Mouse (Mus musculus) megakaryocyte progenitor cell, adult 5-6 weeks (primary cell): ENCODE measurements at regions not wholly inside any gene's neighbourhood (a gene's known extent, or its start where the extent isn't known, plus 50 kb on each side); places are given as distances from the start of the nearest gene placed in this dataset.

Experiments
- ATAC-seq: replicated peaks from 2 replicates; pipeline ENCODE4 v1.8.0; 2016; ENCODE audit warnings: mild to moderate bottlenecking, moderate TSS enrichment, inconsistent platforms; ENCODE audit not compliant: poor library complexity

DNA sequence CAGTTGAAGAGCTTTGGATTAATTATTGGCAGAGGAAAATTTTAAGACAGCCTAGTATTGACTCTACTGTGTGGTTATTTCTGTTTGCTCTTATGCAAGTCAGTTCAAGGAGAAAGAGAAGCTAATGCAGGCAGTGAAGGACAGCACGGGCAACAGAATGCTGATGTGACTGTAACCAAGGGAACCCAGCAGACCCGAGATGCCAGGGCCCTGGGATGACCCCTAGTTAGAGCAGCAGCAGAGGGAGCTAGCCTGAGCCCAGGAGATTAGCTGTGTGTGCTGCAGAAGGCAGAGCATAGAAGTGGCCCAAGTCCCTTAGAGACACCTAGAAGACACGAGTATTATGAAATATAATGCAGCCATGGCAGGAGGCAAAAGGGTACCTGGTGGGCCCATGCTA, 223.7 kb upstream of the Pfn2 start:
- no peak for ATAC-seq

DNA sequence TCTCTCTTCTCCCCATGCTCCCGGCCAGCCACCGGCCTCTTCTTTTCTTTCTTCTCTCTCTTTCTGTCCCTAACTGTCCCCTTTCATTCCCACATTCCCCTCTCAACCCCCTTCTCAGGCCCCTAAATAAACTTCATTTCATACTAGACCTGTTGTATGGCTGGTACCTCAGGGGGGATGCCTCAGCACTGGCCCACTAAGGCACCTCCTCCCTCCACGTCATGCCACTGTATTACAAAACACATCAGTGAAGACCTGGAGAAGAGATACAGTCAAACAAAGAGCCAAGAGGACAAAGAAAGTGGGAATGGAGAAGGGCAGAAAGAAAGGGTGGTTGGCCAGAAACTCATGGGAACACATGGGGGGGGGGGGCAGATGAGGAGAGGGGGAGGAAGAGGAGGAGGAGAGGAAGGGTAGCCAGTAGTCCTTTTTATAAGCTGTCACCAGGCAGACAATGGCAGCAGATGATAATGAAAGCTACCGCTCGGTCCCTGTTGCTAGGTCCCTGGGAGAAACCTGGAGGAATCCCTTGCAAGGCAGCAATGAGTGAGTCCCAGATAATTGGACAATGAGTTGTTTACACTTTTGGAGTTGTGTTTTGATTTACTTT, 224.5 kb upstream of the Pfn2 start:
- ATAC-seq: no peak

DNA sequence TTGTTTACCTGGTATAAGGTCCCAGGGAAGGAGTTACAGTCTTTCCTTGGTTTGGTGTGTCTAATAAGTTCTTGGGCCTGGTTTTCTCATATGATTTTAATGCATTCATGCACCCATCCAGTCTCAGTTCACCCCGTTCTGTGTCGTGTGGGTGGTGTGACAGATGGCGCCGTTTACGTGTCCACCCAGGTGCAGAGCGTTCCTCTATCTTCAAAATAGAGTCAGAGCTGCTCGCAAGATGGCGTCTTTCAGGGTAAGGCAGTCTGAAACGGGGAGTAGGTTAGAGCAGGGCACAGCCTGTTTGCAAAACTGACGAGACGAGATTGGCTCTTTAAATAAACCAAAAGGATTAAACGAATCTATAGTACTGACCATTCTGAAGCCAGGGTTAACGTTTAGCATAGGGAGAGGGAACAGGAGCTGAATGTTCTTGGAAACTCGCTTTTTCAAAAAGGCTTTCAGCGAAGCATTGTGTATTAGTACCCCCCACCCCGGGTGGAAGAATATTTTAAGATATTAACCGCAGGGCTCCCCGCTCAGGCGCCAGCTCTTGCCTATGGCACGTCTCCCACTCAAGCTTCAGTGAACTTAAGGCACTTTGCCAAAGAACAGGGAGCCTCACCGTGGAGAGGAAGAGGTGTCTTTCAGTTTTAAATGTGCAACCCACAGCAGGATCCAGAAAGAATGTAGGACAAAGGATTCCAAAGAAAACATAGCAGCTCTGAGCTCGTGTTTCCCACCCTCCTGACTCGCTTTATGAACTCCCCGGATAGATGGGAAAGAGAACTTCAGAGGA, 241.7 kb upstream of the Pfn2 start:
- no peak for ATAC-seq

DNA sequence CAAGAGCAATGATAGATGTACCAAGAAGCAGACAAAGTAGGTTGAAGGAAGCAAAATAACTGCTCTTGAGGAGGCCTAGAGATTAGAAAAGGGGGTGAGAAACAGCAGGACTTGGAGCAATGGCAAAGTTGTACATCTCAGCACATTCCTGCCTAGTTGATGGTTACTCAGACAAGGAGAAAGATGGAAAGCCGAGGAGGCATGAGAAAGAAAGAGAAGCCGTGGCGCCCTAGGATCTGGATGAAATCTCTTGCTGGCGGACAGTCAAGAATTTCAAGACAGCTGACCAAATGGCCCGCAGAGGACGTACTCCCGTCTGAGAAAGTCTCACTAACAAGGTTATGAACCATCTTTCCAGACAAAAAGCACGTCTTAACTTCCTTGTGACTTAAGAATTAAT, 242.5 kb upstream of the Pfn2 start:
- ATAC-seq: no peak

DNA sequence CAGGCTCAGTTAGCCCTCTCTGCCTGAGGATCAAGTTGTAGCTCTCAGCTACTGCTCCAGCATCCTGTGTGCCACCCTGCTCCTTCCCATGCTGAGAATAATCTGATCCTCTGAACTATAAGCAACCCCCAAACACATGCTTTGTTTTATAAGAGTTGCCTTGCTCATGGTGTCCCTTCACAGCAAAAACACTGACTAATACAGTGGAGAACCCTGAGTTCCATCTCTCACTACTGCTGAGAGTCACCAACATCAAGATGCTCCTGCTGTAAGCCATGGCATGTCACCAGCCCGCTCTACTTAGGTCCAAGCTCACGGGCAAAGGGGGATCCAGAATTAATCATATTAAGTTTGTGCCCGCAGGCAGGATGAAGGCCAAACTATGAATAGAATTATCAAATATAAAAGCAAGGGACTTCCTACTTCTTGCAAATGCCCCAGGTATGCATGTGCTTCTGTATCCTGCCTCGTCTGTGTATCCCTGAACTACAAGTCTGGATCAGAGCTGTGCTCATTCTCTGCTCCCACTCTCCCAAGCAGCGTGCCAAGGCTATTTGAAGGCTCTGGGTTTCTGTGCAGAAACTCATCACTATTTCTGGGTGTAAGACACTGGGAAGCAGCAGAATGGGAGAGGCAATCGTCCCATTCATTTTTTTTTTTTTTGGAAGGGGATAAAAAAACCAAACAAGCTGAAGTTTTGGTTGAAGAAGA, 243.7 kb upstream of the Pfn2 start:
- no peak for ATAC-seq

DNA sequence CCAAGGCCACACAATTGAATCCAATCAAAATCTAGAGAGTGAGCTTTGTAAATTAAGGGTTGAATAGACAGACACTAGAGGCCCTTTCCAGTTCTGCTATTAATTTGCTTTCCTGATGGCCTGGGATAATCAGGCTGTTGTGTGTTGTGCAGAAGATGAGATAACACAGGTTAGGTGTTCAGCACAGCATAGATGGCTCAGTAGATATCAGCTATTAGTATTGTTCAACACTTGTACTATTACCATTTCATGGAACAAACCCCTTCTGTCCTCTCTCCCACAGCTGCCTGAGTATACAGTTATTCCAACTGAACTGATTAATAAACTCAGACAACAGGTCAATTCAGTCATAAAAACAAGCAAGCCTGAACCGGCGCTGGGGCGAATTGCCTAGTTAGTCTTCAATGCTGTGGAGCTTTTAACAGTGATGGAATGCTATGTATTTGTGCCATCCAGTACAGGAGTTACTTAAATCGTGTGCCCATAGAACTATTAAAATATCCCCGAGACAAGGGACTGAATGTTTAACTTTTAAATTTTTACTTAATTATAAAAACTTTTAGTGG, 263.1 kb upstream of the Pfn2 start:
- no peak for ATAC-seq

DNA sequence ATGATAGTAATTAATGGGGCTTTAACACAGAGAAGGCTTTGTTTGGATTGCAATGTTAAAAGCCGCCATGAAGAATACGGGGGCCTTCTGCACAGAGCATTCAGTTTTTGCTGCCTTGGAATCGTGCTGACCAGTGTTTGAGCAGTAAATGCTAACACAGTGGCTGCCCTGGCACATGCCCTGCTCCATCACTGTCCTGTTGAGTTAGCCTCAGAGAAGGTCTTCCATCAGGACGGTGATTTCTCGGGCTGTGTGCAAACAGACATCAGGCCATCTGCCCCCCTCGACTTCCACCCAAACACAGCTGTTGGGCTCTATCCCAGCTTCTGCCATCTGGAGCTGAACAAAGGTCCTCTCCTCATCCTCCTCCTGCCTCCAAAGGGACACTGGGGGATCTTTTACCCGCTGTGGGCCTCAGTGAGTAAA, 264.6 kb upstream of the Pfn2 start:
- no peak for ATAC-seq

DNA sequence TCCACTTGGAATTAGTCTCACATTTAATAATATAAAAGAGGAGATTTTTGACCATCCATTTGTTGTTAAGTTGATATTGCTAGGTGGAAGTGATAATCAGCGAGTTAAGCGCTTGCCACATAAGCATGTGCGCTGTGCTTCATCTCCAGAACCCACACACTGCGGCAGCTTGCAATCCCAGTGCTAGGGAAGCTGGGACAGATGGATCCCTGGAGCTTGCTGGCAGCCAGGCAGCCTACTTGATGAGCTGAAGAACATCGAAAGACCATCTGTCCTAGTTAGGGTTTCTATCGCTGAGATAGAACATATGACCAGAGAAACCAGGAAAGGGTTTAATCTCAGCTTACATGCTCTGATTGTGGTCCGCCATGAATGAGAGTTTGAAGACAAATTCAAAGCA, 266.1 kb upstream of the Pfn2 start:
- no peak for ATAC-seq

DNA sequence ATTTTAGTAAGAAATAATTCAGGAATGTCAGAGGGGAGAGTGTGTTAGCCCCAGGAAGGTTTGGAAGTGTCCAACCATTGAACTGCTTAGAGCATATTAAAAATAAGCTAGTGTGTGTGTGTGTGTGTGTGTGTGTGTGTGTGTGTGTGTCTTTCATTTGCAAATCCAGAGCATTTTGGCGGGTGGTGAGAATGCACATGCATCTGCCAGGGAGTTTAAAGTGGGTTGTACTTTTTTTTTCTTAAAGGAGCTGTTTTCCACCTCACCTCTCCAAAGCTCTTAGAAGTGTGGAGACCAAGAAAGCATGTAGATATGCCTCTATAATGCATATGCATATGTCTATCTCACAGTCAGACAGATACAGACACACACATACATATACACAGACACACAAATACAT, 267.6 kb upstream of the Pfn2 start:
- no peak for ATAC-seq

DNA sequence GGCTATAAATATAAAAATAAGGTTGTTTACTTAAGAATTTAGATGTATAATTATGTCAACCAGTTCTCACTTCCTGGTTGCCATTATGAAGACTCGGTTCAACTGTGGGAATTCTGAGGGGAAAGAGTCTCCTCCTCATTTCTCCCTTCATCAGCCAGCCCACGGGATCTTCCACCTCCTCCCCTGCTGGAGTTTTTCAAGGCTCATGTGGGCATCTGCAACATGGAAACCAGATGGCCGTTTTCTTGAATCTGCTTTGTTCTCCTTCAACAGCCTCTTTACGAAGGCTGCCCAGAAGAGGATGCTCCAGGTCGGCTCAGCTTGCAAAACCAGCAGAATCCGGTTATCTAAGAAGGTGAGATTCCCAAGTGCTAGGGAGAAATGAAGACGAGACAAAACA, 269.0 kb upstream of the Pfn2 start:
- ATAC-seq: no peak

DNA sequence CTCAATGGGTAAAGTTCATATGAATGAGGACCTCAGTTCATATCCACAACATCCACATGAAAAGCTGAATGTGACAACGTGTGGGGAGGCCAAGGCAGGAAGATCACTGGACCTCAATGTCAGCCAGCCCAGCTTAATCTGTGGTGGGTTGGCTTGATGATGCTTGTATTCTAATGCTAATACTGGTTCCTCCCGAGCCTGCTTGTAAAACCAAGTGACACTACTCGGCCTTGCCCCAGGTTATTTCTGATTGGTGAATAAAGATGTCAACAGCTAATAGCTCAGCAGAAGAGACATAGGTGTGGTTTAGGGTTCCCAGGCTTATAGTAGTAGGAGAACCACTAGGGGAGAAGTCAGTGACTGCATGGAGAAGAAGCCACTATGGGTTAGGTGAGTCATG, 272.2 kb upstream of the Pfn2 start:
- no peak for ATAC-seq

DNA sequence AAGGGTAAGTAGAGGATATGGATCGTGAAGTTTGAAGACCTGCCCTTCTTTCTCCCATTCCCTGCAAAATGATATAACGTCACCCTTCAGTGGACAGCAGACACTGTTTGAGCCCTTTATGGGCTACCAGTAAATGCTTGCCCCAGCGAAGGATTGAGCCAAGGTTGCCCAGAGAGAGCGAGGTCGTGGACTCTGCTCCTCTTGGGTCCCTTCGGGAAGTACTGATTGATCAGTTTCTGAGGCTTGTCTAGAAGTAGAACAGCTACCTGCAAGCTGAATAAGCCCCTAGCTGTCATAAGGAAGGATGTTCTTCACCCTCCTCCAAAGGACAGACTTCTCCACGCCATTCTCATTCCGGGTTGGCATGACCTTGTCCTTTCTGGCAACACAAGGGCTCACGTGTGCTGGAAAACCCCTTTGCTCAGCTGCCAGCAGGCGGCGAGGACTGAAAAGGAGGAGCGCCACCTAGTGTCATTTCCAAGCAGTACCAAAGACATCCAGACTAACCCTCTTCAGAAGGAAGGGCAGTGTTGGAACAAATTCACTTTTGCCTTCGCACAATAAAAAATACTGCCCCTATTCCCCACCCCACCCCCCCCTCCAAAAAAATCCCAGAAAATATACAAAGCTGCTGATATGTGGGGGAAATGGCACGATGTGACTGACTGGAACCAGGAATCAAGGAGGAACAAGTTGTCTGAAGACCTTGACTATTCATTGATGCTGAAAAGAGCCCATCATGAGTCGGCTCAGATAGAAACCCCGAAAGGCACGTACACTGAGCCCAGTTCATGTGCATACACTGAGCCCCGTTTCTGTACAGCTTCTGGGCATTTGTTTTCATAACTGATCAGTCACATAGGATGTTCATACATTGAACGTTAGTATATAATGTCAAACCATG, 274.8 kb upstream of the Pfn2 start:
- peak; percentile 99 for ATAC-seq

DNA sequence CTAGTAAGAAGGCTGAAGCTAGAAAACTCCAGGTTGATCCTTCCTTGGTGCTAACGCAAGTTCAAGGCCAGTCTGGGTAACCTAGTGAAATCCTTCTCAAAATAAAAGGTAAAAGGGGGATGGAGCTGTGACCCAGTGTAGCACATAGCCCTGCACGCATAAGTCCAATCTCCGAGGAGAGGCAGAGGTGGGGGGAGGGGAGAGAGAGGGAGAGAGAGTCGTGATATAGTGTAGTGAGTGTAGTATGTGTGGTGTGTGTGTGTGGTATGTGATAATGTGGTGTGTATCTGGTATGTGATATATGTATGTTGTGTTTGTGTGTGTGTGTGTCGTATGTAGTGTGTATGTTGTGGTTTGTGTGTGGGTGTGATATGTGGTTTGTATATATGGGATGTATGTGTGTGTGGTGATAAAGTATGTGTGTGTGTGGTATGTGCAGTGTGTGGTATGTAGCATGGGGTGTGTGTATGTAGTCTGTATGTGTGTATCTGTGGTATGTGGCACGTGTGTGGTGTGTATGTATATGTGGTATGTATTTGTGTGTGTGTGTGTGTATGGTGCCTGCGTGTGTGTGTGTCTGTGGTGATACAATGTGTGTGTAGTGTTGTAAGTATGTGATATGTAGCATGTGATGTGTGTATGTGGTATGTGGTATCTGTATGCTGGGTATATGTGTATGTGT, 275.7 kb upstream of the Pfn2 start:
- ATAC-seq: no peak

DNA sequence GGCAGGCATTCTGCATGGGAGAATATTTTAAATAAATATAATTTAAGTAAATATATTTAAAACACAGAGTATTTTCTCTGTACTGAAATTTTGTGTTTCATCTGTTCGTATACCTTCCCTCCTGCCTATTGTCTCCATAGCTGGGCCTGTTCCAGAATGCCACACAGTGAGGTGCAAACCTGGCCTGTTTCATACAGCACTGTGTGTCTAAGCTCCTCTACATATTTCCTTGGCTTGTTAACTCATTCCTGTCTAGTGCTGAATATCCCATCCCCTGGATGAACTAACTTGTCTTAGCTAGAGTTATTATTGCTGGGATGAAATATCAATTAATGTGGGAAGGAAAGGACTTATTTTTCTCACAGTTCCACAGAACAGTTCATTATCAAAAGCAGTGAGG, 277.0 kb upstream of the Pfn2 start:
- no peak for ATAC-seq

DNA sequence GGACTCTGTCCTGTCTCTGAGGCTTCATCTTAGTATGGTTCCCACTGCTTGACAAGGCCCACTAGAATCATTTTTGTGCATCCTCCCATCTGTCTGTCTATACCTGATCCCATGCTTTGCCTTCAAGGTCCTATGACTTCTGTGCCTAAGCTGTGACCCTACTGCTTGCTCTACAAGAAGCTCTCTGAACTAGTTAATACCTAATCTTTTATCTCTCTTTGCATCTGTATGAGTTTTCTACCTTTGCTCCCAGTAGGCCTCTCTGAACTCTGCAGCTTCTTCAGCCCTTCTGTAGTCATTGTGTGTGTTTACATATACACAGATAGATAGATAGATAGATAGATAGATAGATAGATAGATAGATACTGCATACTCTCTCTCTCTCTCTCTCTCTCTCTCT, 279.1 kb upstream of the Pfn2 start:
- no peak for ATAC-seq

DNA sequence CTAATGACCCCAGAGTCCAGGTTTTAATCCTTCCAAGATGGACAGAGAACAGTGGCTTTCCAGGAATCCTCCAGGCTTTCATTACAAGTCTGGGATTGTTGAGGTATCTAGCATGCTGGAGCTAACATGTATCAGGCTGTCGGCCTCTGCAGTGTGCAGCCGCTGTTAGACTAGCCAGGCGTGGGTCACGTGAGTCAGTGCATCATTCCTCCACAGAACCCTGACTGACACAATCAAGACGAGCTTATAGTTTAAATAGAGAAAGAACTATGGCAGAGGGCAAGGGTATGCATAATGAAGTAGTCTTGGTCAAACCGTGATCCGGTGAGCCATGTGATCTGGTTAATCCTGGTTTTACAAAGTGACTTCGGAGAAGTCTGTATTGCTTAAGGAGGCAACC, 280.2 kb upstream of the Pfn2 start:
- ATAC-seq: no peak

DNA sequence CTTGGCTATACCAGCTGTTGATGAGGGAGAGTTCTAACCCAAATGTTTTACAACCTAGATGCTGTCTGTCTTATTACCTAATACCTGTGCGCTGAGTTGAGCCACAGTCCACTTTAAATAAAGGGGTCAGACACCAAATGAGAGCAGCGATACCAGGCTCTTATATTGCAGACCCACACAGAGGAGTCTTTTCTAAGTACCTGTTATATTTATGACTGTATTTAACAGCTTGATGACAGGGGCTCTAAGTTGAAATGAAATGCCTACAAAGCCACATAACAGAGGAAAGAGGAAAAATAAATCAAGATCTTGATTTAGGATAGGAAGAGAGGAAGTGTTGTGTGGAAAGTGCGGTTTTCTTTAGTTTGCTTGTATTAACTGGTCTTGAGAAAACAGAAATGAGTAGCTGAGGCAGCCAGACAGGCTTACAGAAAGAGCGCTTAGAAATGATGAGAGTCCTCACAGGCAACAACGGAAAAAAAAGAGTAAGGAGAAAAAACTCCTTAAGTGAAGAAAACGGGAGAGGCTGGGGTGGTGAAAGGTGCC, 281.6 kb upstream of the Pfn2 start:
- ATAC-seq: no peak

DNA sequence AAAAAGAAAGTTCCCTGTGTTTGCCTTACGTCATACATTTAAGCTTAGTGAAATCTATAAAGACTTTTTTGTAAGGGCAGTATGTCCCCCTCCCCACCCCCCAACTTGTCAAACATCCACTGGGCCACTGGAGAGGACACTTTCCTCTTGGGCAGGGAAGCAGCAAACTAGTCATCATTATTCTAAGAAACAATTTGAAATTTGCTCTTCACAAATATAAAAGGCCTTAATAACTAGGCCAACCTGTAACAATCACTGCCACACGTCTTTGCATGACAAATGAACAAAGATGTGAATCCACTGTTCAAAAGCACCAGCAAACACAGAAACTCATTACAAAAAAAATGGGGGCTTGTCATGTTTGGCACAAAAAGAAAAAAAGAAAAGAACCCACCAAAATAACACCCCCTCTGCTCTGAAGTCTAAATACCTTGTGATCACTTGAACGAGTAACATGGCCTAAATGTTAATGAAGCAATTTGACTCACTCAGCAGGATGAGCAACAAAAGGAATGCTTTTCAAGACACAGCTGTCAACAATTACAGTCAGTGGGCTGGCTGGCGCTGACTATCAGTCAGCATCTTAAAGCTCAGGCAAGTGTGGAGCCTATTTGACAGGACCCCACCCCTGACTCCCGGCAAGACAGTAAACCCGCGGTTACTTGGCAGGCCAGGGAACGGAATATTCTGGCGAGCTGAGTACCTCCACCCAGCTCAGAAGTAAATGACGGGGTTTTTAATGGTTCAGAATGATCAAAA, 278.7 kb upstream of the Tsc22d2 start:
- no peak for ATAC-seq
